Mouse (Mus musculus) bone marrow macrophage, adult 2 months (primary cell): Measurements from ENCODE around the gene Sgk1.

Experiments used
- CTCF ChIP-seq: IDR thresholded peaks from 2 replicates; pipeline ENCODE4 v1.5.1; 2012; ENCODE audit warnings: low read depth, mild to moderate bottlenecking, low read length, moderate library complexity
- POLR2A ChIP-seq: IDR thresholded peaks from 2 replicates; pipeline ENCODE4 v1.6.1; 2012; ENCODE audit warnings: mild to moderate bottlenecking, low read depth, low read length, borderline replicate concordance

DNA sequence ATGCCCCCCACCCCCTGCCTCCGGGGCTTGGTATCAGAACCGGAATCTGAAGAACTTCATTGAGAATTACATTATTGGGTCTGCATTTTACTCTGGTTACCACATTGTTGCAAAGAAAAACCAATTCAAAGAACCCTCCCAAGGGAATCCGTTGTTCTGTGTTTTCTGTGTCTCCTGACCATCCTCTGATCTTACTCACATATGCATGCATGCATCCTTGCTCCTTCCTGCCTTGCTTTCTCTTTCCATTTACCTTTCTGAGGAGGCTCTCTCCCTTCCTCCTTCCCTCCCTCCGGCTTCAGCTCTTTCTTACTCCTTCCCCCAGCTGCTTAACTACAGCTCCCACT lies 174 bp upstream of the Sgk1 start:
- TF ChIP-seq POLR2A (no peak), CTCF (no peak)
